Mouse (Mus musculus) kidney, embryonic 14.5 days (tissue): ENCODE data around the gene Olfr1082. TPM values are rescaled to one million over a fixed set of nuclear protein-coding genes. Genes with fewer than 3 reads are reported as not detected.
"Not testable (repeated sequence)": the region's sequence is repeated elsewhere in the genome, so short reads cannot be mapped to it uniquely, and the experiment has no call there.

ENCODE experiments used
- ATAC-seq: fragments of 200-750 bp; cut with Nextera tagmentation; 2 replicates; pipeline ENCODE4 v1.8.0; 2017; ENCODE audit warnings: moderate number of reproducible peaks, mild to moderate bottlenecking, moderate TSS enrichment, moderate library complexity; ENCODE audit not compliant: low FRiP score, low TSS enrichment
- H3K27ac ChIP-seq: fragments of 300-500 bp; sonication (generic); 2 replicates; pipeline ENCODE4 v1.5.1; 2014; ENCODE audit warnings: low read depth, mild to moderate bottlenecking, low read length, moderate library complexity, mixed read lengths
- H3K27me3 ChIP-seq: fragments of 300-500 bp; sonication (generic); 2 replicates; pipeline ENCODE4 v1.6.1; 2014; ENCODE audit warnings: mild to moderate bottlenecking, low read length; ENCODE audit not compliant: control insufficient read depth, insufficient read depth
- H3K36me3 ChIP-seq: fragments of 300-500 bp; sonication (generic); 2 replicates; pipeline ENCODE4 v1.6.1; 2014; ENCODE audit warnings: low read length, mixed read lengths; ENCODE audit not compliant: control insufficient read depth, insufficient read depth
- H3K4me1 ChIP-seq: fragments of 300-500 bp; sonication (generic); 2 replicates; pipeline ENCODE4 v1.6.1; 2014; ENCODE audit warnings: low read length, mixed read lengths; ENCODE audit not compliant: control insufficient read depth, insufficient read depth
- H3K4me2 ChIP-seq: fragments of 300-500 bp; sonication (generic); replicated peaks from 2 replicates; pipeline ENCODE4 v1.6.1; 2014; ENCODE audit warnings: low read depth, mild to moderate bottlenecking, low read length
- H3K4me3 ChIP-seq: fragments of 300-500 bp; sonication (generic); 2 replicates; pipeline ENCODE4 v1.5.1; 2014; ENCODE audit warnings: mild to moderate bottlenecking, low read length
- H3K9ac ChIP-seq: fragments of 300-500 bp; sonication (generic); 2 replicates; pipeline ENCODE4 v1.6.1; 2014; ENCODE audit warnings: low read depth, mild to moderate bottlenecking, low read length, moderate library complexity
- H3K9me3 ChIP-seq: fragments of 300-500 bp; sonication (generic); 2 replicates; pipeline ENCODE4 v1.6.1; 2016; ENCODE audit warnings: low read length; ENCODE audit not compliant: control insufficient read depth
- WGBS: fragments of 180-500 bp; shearing (Covaris S2); extraction: QIAGEN DNeasy Blood & Tissue Kit; methylation state at CpG from one replicate; pipeline ENCODE4 v1.1.7; 2014; 5-methylcytosine and 5-hydroxymethylcytosine counted together
- polyA plus RNA-seq: library from polyadenylated mRNA; unstranded; fragments of >200 nt; fragmentation: Nextera tagmentation; extraction: Ambion mirVana; gene quantifications from 2 replicates; pipeline ENCODE4 v1.2.1, GENCODE M21; 2014

Gene Olfr1082
- polyA plus RNA-seq = not detected in 2 replicates

GRCm38 (mm10) chr2:86598866-86599265, at the start of gene Olfr1082:
Gene Olfr1082, minus strand, starts transcription at chr2:86598966.
- H3K4me2 ChIP-seq, H3K27ac ChIP-seq, H3K27me3 ChIP-seq, H3K4me3 ChIP-seq, H3K36me3 ChIP-seq, H3K9me3 ChIP-seq, H3K4me1 ChIP-seq, H3K9ac ChIP-seq, ATAC-seq: not testable (repeated sequence)
- 45% methylated on average over 1 of the region's 1 CpGs for WGBS

DNA sequence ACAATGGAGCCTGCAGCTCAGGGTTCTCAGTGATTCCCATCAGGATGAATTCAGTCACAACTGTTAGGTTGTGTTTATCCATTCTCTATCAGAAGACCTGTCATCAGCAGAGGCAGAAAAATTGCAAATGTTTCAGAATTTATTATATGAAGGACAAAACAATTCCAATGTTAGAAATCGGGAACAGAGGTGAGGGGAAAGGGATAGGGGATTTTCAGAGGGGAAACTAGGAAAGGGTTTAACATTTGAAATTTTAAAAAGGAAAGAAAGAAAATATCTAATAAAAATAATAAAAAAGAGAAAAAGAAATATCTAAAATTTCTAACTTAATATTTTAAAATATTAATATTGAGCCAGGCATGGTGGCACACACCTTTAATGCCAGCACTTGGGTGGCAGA, 40.9 kb upstream of the Olfr1082 start, which contains the start of gene Olfr1084:
TSS of gene Olfr1084 (minus strand) at position 101 of the 400 bp plus-strand sequence.
- H3K4me1 ChIP-seq, H3K36me3 ChIP-seq, ATAC-seq, H3K27me3 ChIP-seq, H3K9me3 ChIP-seq, H3K27ac ChIP-seq, H3K4me2 ChIP-seq, H3K4me3 ChIP-seq, H3K9ac ChIP-seq: not testable (repeated sequence)
- 89% methylated on average over 1 of the region's 1 CpGs for WGBS

- H3K27me3 ChIP-seq, H3K27ac ChIP-seq, H3K4me3 ChIP-seq, H3K9me3 ChIP-seq, H3K36me3 ChIP-seq, ATAC-seq, H3K4me2 ChIP-seq, H3K9ac ChIP-seq, H3K4me1 ChIP-seq: not testable (repeated sequence)
Observed at GRCm38 (mm10) chr2:86558135-86558534, 40.6 kb downstream of the Olfr1082 start, which contains the start of gene Olfr1080. Gene Olfr1080, minus strand, starts transcription at chr2:86558235.

Other genes with a start within 250 kb of the Olfr1082 start
- not detected in 2 replicates for gene Olfr1055, start 248.7 kb downstream of the Olfr1082 start, polyA plus RNA-seq
- gene Olfr1056, start 236.5 kb downstream of the Olfr1082 start, polyA plus RNA-seq = not detected in 2 replicates
- not detected in 2 replicates for gene Olfr1057, start 220.6 kb downstream of the Olfr1082 start, polyA plus RNA-seq
- not detected in 2 replicates for gene Olfr1058, start 210.4 kb downstream of the Olfr1082 start, polyA plus RNA-seq
- gene Olfr1061, start 184.9 kb downstream of the Olfr1082 start, polyA plus RNA-seq = not detected in 2 replicates
- not detected in 2 replicates for gene Olfr1062, start 172.2 kb downstream of the Olfr1082 start, polyA plus RNA-seq
- gene Olfr1065, start 148.4 kb downstream of the Olfr1082 start, polyA plus RNA-seq = not detected in 2 replicates
- gene Olfr1066, start 142.7 kb downstream of the Olfr1082 start, polyA plus RNA-seq = not detected in 2 replicates
- gene Olfr228, start 111.6 kb downstream of the Olfr1082 start, polyA plus RNA-seq = not detected in 2 replicates
- gene Olfr1076, start 90.5 kb downstream of the Olfr1082 start, polyA plus RNA-seq = not detected in 2 replicates
- gene Olfr1079, start 56.5 kb downstream of the Olfr1082 start, polyA plus RNA-seq = not detected in 2 replicates
- not detected in 2 replicates for gene Olfr1080, start 40.7 kb downstream of the Olfr1082 start, polyA plus RNA-seq
- not detected in 2 replicates for gene Olfr1084, start 40.8 kb upstream of the Olfr1082 start, polyA plus RNA-seq
- gene Olfr1085, start 63.1 kb upstream of the Olfr1082 start, polyA plus RNA-seq = not detected in 2 replicates
- not detected in 2 replicates for gene Olfr1086, start 81.1 kb upstream of the Olfr1082 start, polyA plus RNA-seq
- not detected in 2 replicates for gene Olfr1087, start 99.4 kb upstream of the Olfr1082 start, polyA plus RNA-seq
- gene Olfr1089, start 134.7 kb upstream of the Olfr1082 start, polyA plus RNA-seq = not detected in 2 replicates
- not detected in 2 replicates for gene Olfr1090, start 160.0 kb upstream of the Olfr1082 start, polyA plus RNA-seq
- not detected in 2 replicates for gene Olfr1093, start 183.5 kb upstream of the Olfr1082 start, polyA plus RNA-seq
- gene Olfr141, start 211.1 kb upstream of the Olfr1082 start, polyA plus RNA-seq = not detected in 2 replicates
- not detected in 2 replicates for gene Olfr1094, start 225.7 kb upstream of the Olfr1082 start, polyA plus RNA-seq